Mouse (Mus musculus): ENCODE measurements around the gene Lancl2.

DNA sequence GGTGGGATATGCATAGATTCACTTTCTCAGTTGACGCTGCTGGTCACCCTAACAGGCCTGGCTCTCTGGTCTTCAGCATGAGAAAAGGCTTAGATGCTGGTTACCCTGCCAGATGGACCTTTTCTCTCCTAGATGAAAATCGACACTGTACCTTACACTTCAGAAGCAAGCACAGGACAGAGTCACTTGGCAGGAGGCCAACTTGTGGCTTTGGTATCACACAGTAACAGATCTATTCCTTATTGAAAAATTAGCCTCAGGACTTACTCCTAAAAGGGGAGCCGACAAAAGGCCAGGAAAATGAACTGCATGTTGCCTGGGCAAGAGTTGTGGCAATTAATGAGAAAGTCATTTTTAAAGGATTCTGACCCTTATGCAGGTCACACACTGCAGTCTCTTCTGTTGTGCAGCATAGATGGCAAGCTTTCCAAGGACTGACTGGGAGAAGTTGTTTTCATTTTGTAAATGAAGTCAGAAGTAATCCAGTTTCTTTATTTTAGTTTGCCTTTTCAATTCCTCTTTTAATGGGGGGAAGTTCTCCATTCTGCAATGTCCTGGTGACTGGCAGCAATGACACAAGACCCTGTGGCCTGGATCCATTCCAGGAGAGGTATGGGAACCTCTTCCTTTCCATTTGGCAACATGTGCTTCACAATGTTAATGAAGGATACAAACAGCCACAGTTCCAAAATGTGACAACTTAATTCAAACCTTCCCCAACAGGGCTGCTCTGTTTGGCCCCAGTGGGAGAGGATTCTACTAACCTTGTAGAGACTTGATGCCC is 62.9 kb downstream of the Lancl2 start:
- no peak for TF ChIP-seq CTCF (IDR thresholded peaks at IDR 0.05; ENCODE audit: control insufficient read depth, insufficient read depth, insufficient read length)
- no peak for TF ChIP-seq CEBPB (IDR thresholded peaks at IDR 0.05; ENCODE audit: low read depth)
- no peak for TF ChIP-seq FOSL1 (IDR thresholded peaks at IDR 0.05; ENCODE audit: insufficient read depth, low read length, poor library complexity, severe bottlenecking)
- TF ChIP-seq MAX (IDR thresholded peaks at IDR 0.05): no peak
- TF ChIP-seq MYOG (IDR thresholded peaks at IDR 0.05; ENCODE audit: control insufficient read depth, extremely low read depth, insufficient read length): no peak

All from C2C12 (cell line).